Mouse (Mus musculus): ENCODE measurements at regions not wholly inside any gene's neighbourhood (a gene's known extent, or its start where the extent isn't known, plus 50 kb on each side); places are given as distances from the start of the nearest gene placed in this dataset.

DNA sequence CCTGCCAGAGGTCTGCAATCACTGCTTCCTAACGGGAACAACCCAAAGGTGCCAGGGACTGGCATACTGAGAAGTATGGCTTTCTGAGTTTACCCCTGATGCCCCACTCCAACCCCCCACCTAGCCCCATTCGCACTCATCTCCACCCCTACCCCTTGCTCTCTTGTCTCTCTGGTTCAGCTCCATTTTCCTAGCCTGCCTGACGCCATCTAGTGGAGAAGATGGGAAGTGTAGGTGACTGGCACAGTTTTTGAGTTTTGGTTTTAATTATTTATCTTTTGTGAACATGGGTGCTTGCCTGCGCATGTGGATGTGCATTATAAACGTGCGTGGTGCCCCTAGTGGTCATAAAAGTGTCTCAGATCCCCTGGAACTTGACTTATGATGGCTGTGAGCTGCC is 352.3 kb upstream of the Hs6st1 start:
- 0 out of 2 replicates have a peak, but pooled peaks have one; percentile 12 for TF ChIP-seq CTCF (IDR thresholded peaks at IDR 0.05; ENCODE audit: low read depth, low read length)
- no peak for TF ChIP-seq POLR2A (IDR thresholded peaks at IDR 0.05; ENCODE audit: extremely low read depth, insufficient read depth, low read length)
